Mouse (Mus musculus) limb, embryonic 11.5 days (tissue): Measurements from ENCODE around the gene Sorcs2. TPM values are rescaled to one million over a fixed set of nuclear protein-coding genes. Genes with fewer than 3 reads are reported as not detected.
A peak's percentile ranks its signal among the peaks of the same experiment; 100 is the strongest.

ENCODE experiments used
- ATAC-seq: fragments of 200-750 bp; cut with Nextera tagmentation; 2 replicates; pipeline ENCODE4 v1.8.0; 2017; ENCODE audit warnings: low read depth; ENCODE audit not compliant: insufficient number of reproducible peaks, low FRiP score, low TSS enrichment
- DNase-seq: peaks from one replicate; pipeline ENCODE4 v3.0.0-alpha.2; 2015; ENCODE audit warnings: low spot score
- H3K27ac ChIP-seq: fragments of 300-500 bp; sonication (generic); replicated peaks from 2 replicates; pipeline ENCODE4 v1.5.1; 2014; ENCODE audit warnings: low read depth, mild to moderate bottlenecking, low read length
- H3K27me3 ChIP-seq: fragments of 300-500 bp; sonication (generic); 2 replicates; pipeline ENCODE4 v1.6.1; 2014; ENCODE audit warnings: mild to moderate bottlenecking, low read length, mixed read lengths; ENCODE audit not compliant: control insufficient read depth, insufficient read depth
- H3K36me3 ChIP-seq: fragments of 300-500 bp; sonication (generic); 2 replicates; pipeline ENCODE4 v1.6.1; 2014; ENCODE audit warnings: mild to moderate bottlenecking, low read length, moderate library complexity, mixed read lengths; ENCODE audit not compliant: control insufficient read depth, insufficient read depth
- H3K4me1 ChIP-seq: fragments of 300-500 bp; sonication (generic); 2 replicates; pipeline ENCODE4 v1.6.1; 2014; ENCODE audit warnings: low read length, mixed read lengths; ENCODE audit not compliant: control insufficient read depth, insufficient read depth
- H3K4me2 ChIP-seq: fragments of 300-500 bp; sonication (generic); 2 replicates; pipeline ENCODE4 v1.6.1; 2014; ENCODE audit warnings: low read depth, mild to moderate bottlenecking, moderate library complexity; ENCODE audit not compliant: severe bottlenecking
- H3K4me3 ChIP-seq: fragments of 300-500 bp; sonication (generic); 2 replicates; pipeline ENCODE4 v1.5.1; 2014; ENCODE audit warnings: low read depth, low read length
- H3K9ac ChIP-seq: fragments of 300-500 bp; sonication (generic); 2 replicates; pipeline ENCODE4 v1.6.1; 2014; ENCODE audit warnings: mild to moderate bottlenecking, low read length
- H3K9me3 ChIP-seq: fragments of 300-500 bp; sonication (generic); 2 replicates; pipeline ENCODE4 v1.6.1; 2016; ENCODE audit warnings: low read length; ENCODE audit not compliant: control insufficient read depth
- WGBS: fragments of 180-500 bp; shearing (Covaris S2); extraction: QIAGEN DNeasy Blood & Tissue Kit; methylation state at CpG from one replicate; pipeline ENCODE4 v1.1.7; 2014; 5-methylcytosine and 5-hydroxymethylcytosine counted together
- polyA plus RNA-seq: library from polyadenylated mRNA; unstranded; fragments of >200 nt; fragmentation: Nextera tagmentation; extraction: Ambion mirVana; gene quantifications from 2 replicates; pipeline ENCODE4 v1.2.1, GENCODE M21; 2014

Sorcs2 gene
- polyA plus RNA-seq, 1 experiment from 2014 or later = 6.4 TPM

GRCm38 (mm10) chr5:36317641-36318368 is 80.1 kb downstream of the Sorcs2 start:
- Histone ChIP-seq H3K27ac (no peak overlapping the region), H3K4me3 (no peak overlapping the region), H3K9me3 (no peaks in the 10 kb centered on the region), H3K4me1 (peaks cover 25% of the 10 kb centered on the region), H3K4me2 (no peak overlapping the region), H3K9ac (no peak overlapping the region), H3K27me3 (no peaks in the 10 kb centered on the region), H3K36me3 (no peaks in the 10 kb centered on the region)
- WGBS = 51% methylated on average over 6 of the region's 6 CpGs
- ATAC-seq = no peak
- no peak for DNase-seq

GRCm38 (mm10) chr5:36315106-36315505 is 82.8 kb downstream of the Sorcs2 start:
- H3K27me3 ChIP-seq = no peaks in the 10 kb centered on the region
- ATAC-seq (no peak), DNase-seq (no peak)
- H3K4me3 ChIP-seq = no peak overlapping the region
- H3K4me1 ChIP-seq = peaks cover 13% of the 10 kb centered on the region
- WGBS = 92% methylated on average over 9 of the region's 9 CpGs
- no peaks in the 10 kb centered on the region for H3K9me3 ChIP-seq
- H3K36me3 ChIP-seq = no peaks in the 10 kb centered on the region
- no peak overlapping the region for H3K9ac ChIP-seq
- no peak overlapping the region for H3K4me2 ChIP-seq
- no peak overlapping the region for H3K27ac ChIP-seq

GRCm38 (mm10) chr5:36313353-36314079 is 84.4 kb downstream of the Sorcs2 start:
- WGBS = 58% methylated on average over 16 of the region's 16 CpGs

GRCm38 (mm10) chr5:36312926-36313325 is 85.0 kb downstream of the Sorcs2 start:
- H3K27ac ChIP-seq = no peak overlapping the region
- no peak overlapping the region for H3K4me2 ChIP-seq
- H3K4me3 ChIP-seq = no peak overlapping the region
- no peaks in the 10 kb centered on the region for H3K9me3 ChIP-seq
- ATAC-seq = no peak
- 83% methylated on average over 6 of the region's 6 CpGs for WGBS
- H3K4me1 ChIP-seq = peaks cover 9% of the 10 kb centered on the region
- no peaks in the 10 kb centered on the region for H3K36me3 ChIP-seq
- no peak overlapping the region for H3K9ac ChIP-seq
- no peak for DNase-seq
- no peaks in the 10 kb centered on the region for H3K27me3 ChIP-seq

More at GRCm38 (mm10) chr5:36313353-36314079, 84.4 kb downstream of the Sorcs2 start:
- H3K9me3 ChIP-seq = no peaks in the 10 kb centered on the region
- DNase-seq (peak; percentile 45), ATAC-seq (peak; percentile 65)
- H3K27ac ChIP-seq = no peak overlapping the region
- H3K4me1 ChIP-seq = peaks cover 13% of the 10 kb centered on the region
- H3K27me3 ChIP-seq = no peaks in the 10 kb centered on the region
- peak overlapping the region; percentile 23; the same call in 1 of the 2 replicates for H3K9ac ChIP-seq
- H3K4me3 ChIP-seq = no peak overlapping the region
- no peak overlapping the region for H3K4me2 ChIP-seq
- H3K36me3 ChIP-seq = no peaks in the 10 kb centered on the region

GRCm38 (mm10) chr5:36304299-36304980 is 93.5 kb downstream of the Sorcs2 start:
- H3K27ac ChIP-seq = no peak overlapping the region
- WGBS = 67% methylated on average over 7 of the region's 7 CpGs
- ATAC-seq (no peak), DNase-seq (no peak)
- H3K27me3 ChIP-seq = no peaks in the 10 kb centered on the region
- no peaks in the 10 kb centered on the region for H3K4me1 ChIP-seq
- no peaks in the 10 kb centered on the region for H3K9me3 ChIP-seq
- H3K4me3 ChIP-seq = no peak overlapping the region
- H3K36me3 ChIP-seq = no peaks in the 10 kb centered on the region
- no peak overlapping the region for H3K4me2 ChIP-seq
- H3K9ac ChIP-seq = no peak overlapping the region

GRCm38 (mm10) chr5:36301166-36301565 is 96.8 kb downstream of the Sorcs2 start:
- 64% methylated on average over 4 of the region's 4 CpGs for WGBS
- H3K4me2 ChIP-seq = no peak overlapping the region
- ATAC-seq = no peak
- no peaks in the 10 kb centered on the region for H3K4me1 ChIP-seq
- no peaks in the 10 kb centered on the region for H3K36me3 ChIP-seq
- H3K27me3 ChIP-seq = no peaks in the 10 kb centered on the region
- H3K27ac ChIP-seq = no peak overlapping the region
- H3K9ac ChIP-seq = no peak overlapping the region
- H3K9me3 ChIP-seq = 0 out of 2 replicates have a peak, but pooled peaks cover 2% of the 10 kb centered on the region
- no peak overlapping the region for H3K4me3 ChIP-seq
- no peak for DNase-seq

- Histone ChIP-seq H3K27ac (no peak overlapping the region), H3K4me2 (no peak overlapping the region), H3K9me3 (0 out of 2 replicates have a peak, but pooled peaks cover 2% of the 10 kb centered on the region), H3K27me3 (no peaks in the 10 kb centered on the region), H3K4me3 (no peak overlapping the region), H3K4me1 (no peaks in the 10 kb centered on the region), H3K36me3 (no peaks in the 10 kb centered on the region), H3K9ac (no peak overlapping the region)
- ATAC-seq (no peak), DNase-seq (no peak)
- WGBS = 90% methylated on average over 4 of the region's 4 CpGs
Measured at GRCm38 (mm10) chr5:36298049-36298448, 99.9 kb downstream of the Sorcs2 start.

GRCm38 (mm10) chr5:36297246-36297645 is 100.7 kb downstream of the Sorcs2 start:
- WGBS = 40% methylated on average over 4 of the region's 4 CpGs
- H3K9me3 ChIP-seq = 0 out of 2 replicates have a peak, but pooled peaks cover 2% of the 10 kb centered on the region
- H3K4me1 ChIP-seq = no peaks in the 10 kb centered on the region
- no peak overlapping the region for H3K27ac ChIP-seq
- H3K36me3 ChIP-seq = no peaks in the 10 kb centered on the region
- H3K4me2 ChIP-seq = no peak overlapping the region
- no peak overlapping the region for H3K9ac ChIP-seq
- no peak overlapping the region for H3K4me3 ChIP-seq
- DNase-seq (no peak), ATAC-seq (no peak)
- no peaks in the 10 kb centered on the region for H3K27me3 ChIP-seq
